Mouse (Mus musculus) A20 (cell line): Measurements from ENCODE around the gene Atp1b2.
"Not testable (repeated sequence)": the region's sequence is repeated elsewhere in the genome, so short reads cannot be mapped to it uniquely, and the experiment has no call there.

Experiments used
- DNase-seq: peaks from one replicate; pipeline ENCODE4 v3.0.0-alpha.2; 2011; ENCODE audit warnings: low read depth, low spot score

Gene Atp1b2

GRCm38 (mm10) chr11:69605726-69606490 is at the start of gene Atp1b2:
TSS of gene Atp1b2 (minus strand) at chr11:69605942.
- peak; percentile 80 for DNase-seq

GRCm38 (mm10) chr11:69654760-69655159 is 49.0 kb upstream of the Atp1b2 start:
- DNase-seq = no peak

- no peak for DNase-seq
These were observed 47.7 kb upstream of the Atp1b2 start for GRCm38 (mm10) chr11:69653399-69653798.

GRCm38 (mm10) chr11:69645860-69646259 is 40.1 kb upstream of the Atp1b2 start:
- no peak for DNase-seq

- DNase-seq = no peak
These were observed 29.7 kb upstream of the Atp1b2 start for GRCm38 (mm10) chr11:69635471-69635870.

- peak; percentile 57 for DNase-seq
These were observed 27.6 kb upstream of the Atp1b2 start for GRCm38 (mm10) chr11:69633128-69633866.

- peak; percentile 97 for DNase-seq
These were observed 26.7 kb upstream of the Atp1b2 start, which contains the start of gene Fxr2 for GRCm38 (mm10) chr11:69632284-69633089. TSS of gene Fxr2 (plus strand) at chr11:69632990.

- peak; percentile 56 for DNase-seq
These were observed 24.1 kb upstream of the Atp1b2 start for GRCm38 (mm10) chr11:69629802-69630201.

GRCm38 (mm10) chr11:69628286-69628685 is 22.5 kb upstream of the Atp1b2 start:
- peak; percentile 78 for DNase-seq

GRCm38 (mm10) chr11:69624339-69624738 is 18.6 kb upstream of the Atp1b2 start:
- not testable (repeated sequence) for DNase-seq

- DNase-seq = no peak
These were observed 17.3 kb upstream of the Atp1b2 start for GRCm38 (mm10) chr11:69623006-69623405.

GRCm38 (mm10) chr11:69622406-69622805 is 16.7 kb upstream of the Atp1b2 start:
- DNase-seq = no peak

GRCm38 (mm10) chr11:69621571-69622268 is 16.0 kb upstream of the Atp1b2 start, which contains the start of gene Sat2:
TSS of gene Sat2 (plus strand) at chr11:69622024.
- DNase-seq = peak; percentile 58

- no peak for DNase-seq
These were observed 14.8 kb upstream of the Atp1b2 start for GRCm38 (mm10) chr11:69620394-69621081.

- no peak for DNase-seq
These were observed 12.1 kb upstream of the Atp1b2 start, which contains the start of gene Shbg for GRCm38 (mm10) chr11:69617805-69618204. TSS of gene Shbg (minus strand) at chr11:69617905.

GRCm38 (mm10) chr11:69616781-69617180 is 11.0 kb upstream of the Atp1b2 start:
- no peak for DNase-seq

- not testable (repeated sequence) for DNase-seq
These were observed 8.5 kb upstream of the Atp1b2 start for GRCm38 (mm10) chr11:69614257-69614588.

GRCm38 (mm10) chr11:69613553-69614256 is 8.0 kb upstream of the Atp1b2 start:
- peak; percentile 23 for DNase-seq

- DNase-seq = no peak
These were observed 5.2 kb upstream of the Atp1b2 start for GRCm38 (mm10) chr11:69610899-69611298.

- no peak for DNase-seq
These were observed 3.7 kb upstream of the Atp1b2 start for GRCm38 (mm10) chr11:69609416-69609815.
